Mouse (Mus musculus): Measurements from ENCODE around the gene Traf3ip3. TPM values are rescaled to one million over a fixed set of nuclear protein-coding genes. Genes with fewer than 3 reads are reported as not detected.
A peak's percentile ranks its signal among the peaks of the same experiment; 100 is the strongest.

The Traf3ip3 gene
- polyA plus RNA-seq, 1 experiment from 2014 or later = 8.5 TPM

GRCm38 (mm10) chr1:193198312-193198711, 3.2 kb downstream of the Traf3ip3 start:
- Histone ChIP-seq H3K36me3 (ENCODE audit: control insufficient read depth, insufficient read depth, low read length) (no peaks in the 10 kb centered on the region), H3K9me3 (replicated peaks; ENCODE audit: control insufficient read depth, low read length) (no peaks in the 10 kb centered on the region), H3K27me3 (ENCODE audit: control insufficient read depth, insufficient read depth, low read length) (no peaks in the 10 kb centered on the region), H3K4me1 (ENCODE audit: control insufficient read depth, insufficient read depth, low read length) (no peaks in the 10 kb centered on the region), H3K9ac (ENCODE audit: low read length) (no peak overlapping the region), H3K27ac (ENCODE audit: low read length) (no peak overlapping the region), H3K4me3 (replicated peaks; ENCODE audit: low read length) (no peak overlapping the region), H3K4me2 (ENCODE audit: low read depth, low read length) (no peak overlapping the region)
- WGBS = 93% methylated on average over 2 of the region's 2 CpGs
- no peak for ATAC-seq (ENCODE audit: insufficient read depth, low FRiP score)

GRCm38 (mm10) chr1:193197494-193198205, 3.9 kb downstream of the Traf3ip3 start:
- Histone ChIP-seq H3K27ac (ENCODE audit: low read length) (no peak overlapping the region), H3K4me3 (replicated peaks; ENCODE audit: low read length) (no peak overlapping the region), H3K4me1 (ENCODE audit: control insufficient read depth, insufficient read depth, low read length) (no peaks in the 10 kb centered on the region), H3K9me3 (replicated peaks; ENCODE audit: control insufficient read depth, low read length) (no peaks in the 10 kb centered on the region), H3K9ac (ENCODE audit: low read length) (no peak overlapping the region), H3K27me3 (ENCODE audit: control insufficient read depth, insufficient read depth, low read length) (no peaks in the 10 kb centered on the region), H3K4me2 (ENCODE audit: low read depth, low read length) (no peak overlapping the region), H3K36me3 (ENCODE audit: control insufficient read depth, insufficient read depth, low read length) (no peaks in the 10 kb centered on the region)
- WGBS = 81% methylated on average over 18 of the region's 18 CpGs
- no peak for ATAC-seq (ENCODE audit: insufficient read depth, low FRiP score)

- peaks cover 8% of the 10 kb centered on the region for H3K4me1 ChIP-seq (ENCODE audit: control insufficient read depth, insufficient read depth, low read length)
- H3K4me2 ChIP-seq (ENCODE audit: low read depth, low read length) = no peak overlapping the region
- no peaks in the 10 kb centered on the region for H3K36me3 ChIP-seq (ENCODE audit: control insufficient read depth, insufficient read depth, low read length)
- H3K9ac ChIP-seq (ENCODE audit: low read length) = no peak overlapping the region
- H3K4me3 ChIP-seq (replicated peaks; ENCODE audit: low read length) = no peak overlapping the region
- no peak overlapping the region for H3K27ac ChIP-seq (ENCODE audit: low read length)
- no peaks in the 10 kb centered on the region for H3K27me3 ChIP-seq (ENCODE audit: control insufficient read depth, insufficient read depth, low read length)
- WGBS = 53% methylated on average over 3 of the region's 3 CpGs
- H3K9me3 ChIP-seq (replicated peaks; ENCODE audit: control insufficient read depth, low read length) = no peaks in the 10 kb centered on the region
- ATAC-seq (ENCODE audit: insufficient read depth, low FRiP score) = no peak
Observed at GRCm38 (mm10) chr1:193195169-193195810, 6.2 kb downstream of the Traf3ip3 start.

GRCm38 (mm10) chr1:193194416-193195140, 6.9 kb downstream of the Traf3ip3 start:
- peaks cover 15% of the 10 kb centered on the region for H3K4me1 ChIP-seq (ENCODE audit: control insufficient read depth, insufficient read depth, low read length)
- H3K27ac ChIP-seq (ENCODE audit: low read length) = no peak overlapping the region
- ATAC-seq (ENCODE audit: insufficient read depth, low FRiP score) = no peak
- H3K9ac ChIP-seq (ENCODE audit: low read length) = no peak overlapping the region
- no peak overlapping the region for H3K4me2 ChIP-seq (ENCODE audit: low read depth, low read length)
- WGBS = 75% methylated on average over 3 of the region's 3 CpGs
- H3K9me3 ChIP-seq (replicated peaks; ENCODE audit: control insufficient read depth, low read length) = no peaks in the 10 kb centered on the region
- H3K36me3 ChIP-seq (ENCODE audit: control insufficient read depth, insufficient read depth, low read length) = no peaks in the 10 kb centered on the region
- no peak overlapping the region for H3K4me3 ChIP-seq (replicated peaks; ENCODE audit: low read length)
- no peaks in the 10 kb centered on the region for H3K27me3 ChIP-seq (ENCODE audit: control insufficient read depth, insufficient read depth, low read length)

- Histone ChIP-seq H3K9me3 (replicated peaks; ENCODE audit: control insufficient read depth, low read length) (no peaks in the 10 kb centered on the region), H3K9ac (ENCODE audit: low read length) (no peak overlapping the region), H3K4me1 (ENCODE audit: control insufficient read depth, insufficient read depth, low read length) (peaks cover 31% of the 10 kb centered on the region), H3K4me3 (replicated peaks; ENCODE audit: low read length) (no peak overlapping the region), H3K27me3 (ENCODE audit: control insufficient read depth, insufficient read depth, low read length) (no peaks in the 10 kb centered on the region), H3K4me2 (ENCODE audit: low read depth, low read length) (no peak overlapping the region), H3K27ac (ENCODE audit: low read length) (no peak overlapping the region; the same call in 1 of the 2 replicates), H3K36me3 (ENCODE audit: control insufficient read depth, insufficient read depth, low read length) (no peaks in the 10 kb centered on the region)
- no peak for ATAC-seq (ENCODE audit: insufficient read depth, low FRiP score)
- WGBS = 80% methylated on average over 7 of the region's 7 CpGs
Observed at GRCm38 (mm10) chr1:193191675-193192283, 9.7 kb downstream of the Traf3ip3 start.

- peak overlapping the region; percentile 39; the same call in 1 of the 2 replicates for H3K4me2 ChIP-seq (ENCODE audit: low read depth, low read length)
- H3K9ac ChIP-seq (ENCODE audit: low read length) = no peak overlapping the region
- no peak overlapping the region for H3K4me3 ChIP-seq (replicated peaks; ENCODE audit: low read length)
- 0 out of 2 replicates have a peak, but pooled peaks have one; percentile 22 for ATAC-seq (ENCODE audit: insufficient read depth, low FRiP score)
- H3K27me3 ChIP-seq (ENCODE audit: control insufficient read depth, insufficient read depth, low read length) = no peaks in the 10 kb centered on the region
- peaks cover 31% of the 10 kb centered on the region for H3K4me1 ChIP-seq (ENCODE audit: control insufficient read depth, insufficient read depth, low read length)
- WGBS = 27% methylated on average over 3 of the region's 3 CpGs
- H3K27ac ChIP-seq (ENCODE audit: low read length) = peak overlapping the region; percentile 91
- no peaks in the 10 kb centered on the region for H3K9me3 ChIP-seq (replicated peaks; ENCODE audit: control insufficient read depth, low read length)
- H3K36me3 ChIP-seq (ENCODE audit: control insufficient read depth, insufficient read depth, low read length) = no peaks in the 10 kb centered on the region
Observed at GRCm38 (mm10) chr1:193189771-193190170, 11.7 kb downstream of the Traf3ip3 start.

- Histone ChIP-seq H3K27ac (ENCODE audit: low read length) (peak overlapping the region; percentile 91), H3K9ac (ENCODE audit: low read length) (0 out of 2 replicates have a peak overlapping the region, but pooled peaks have one; percentile 41), H3K4me3 (replicated peaks; ENCODE audit: low read length) (no peak overlapping the region), H3K9me3 (replicated peaks; ENCODE audit: control insufficient read depth, low read length) (no peaks in the 10 kb centered on the region), H3K4me2 (ENCODE audit: low read depth, low read length) (peak overlapping the region; percentile 39), H3K36me3 (ENCODE audit: control insufficient read depth, insufficient read depth, low read length) (no peaks in the 10 kb centered on the region), H3K27me3 (ENCODE audit: control insufficient read depth, insufficient read depth, low read length) (no peaks in the 10 kb centered on the region), H3K4me1 (ENCODE audit: control insufficient read depth, insufficient read depth, low read length) (peaks cover 31% of the 10 kb centered on the region)
- WGBS = 12% methylated on average over 9 of the region's 9 CpGs
- ATAC-seq (ENCODE audit: insufficient read depth, low FRiP score) = peak; percentile 96
Observed at GRCm38 (mm10) chr1:193189151-193189621, 12.3 kb downstream of the Traf3ip3 start.

- H3K27ac ChIP-seq (ENCODE audit: low read length) = peak overlapping the region; percentile 91
- WGBS = 46% methylated on average over 6 of the region's 6 CpGs
- H3K36me3 ChIP-seq (ENCODE audit: control insufficient read depth, insufficient read depth, low read length) = no peaks in the 10 kb centered on the region
- no peaks in the 10 kb centered on the region for H3K27me3 ChIP-seq (ENCODE audit: control insufficient read depth, insufficient read depth, low read length)
- H3K9ac ChIP-seq (ENCODE audit: low read length) = no peak overlapping the region
- H3K9me3 ChIP-seq (replicated peaks; ENCODE audit: control insufficient read depth, low read length) = no peaks in the 10 kb centered on the region
- H3K4me3 ChIP-seq (replicated peaks; ENCODE audit: low read length) = no peak overlapping the region
- peak overlapping the region; percentile 39; the same call in 1 of the 2 replicates for H3K4me2 ChIP-seq (ENCODE audit: low read depth, low read length)
- ATAC-seq (ENCODE audit: insufficient read depth, low FRiP score) = peak; percentile 10; the same call in 1 of the 2 replicates
- H3K4me1 ChIP-seq (ENCODE audit: control insufficient read depth, insufficient read depth, low read length) = peaks cover 31% of the 10 kb centered on the region
Observed at GRCm38 (mm10) chr1:193188257-193188656, 13.2 kb downstream of the Traf3ip3 start.
